Mouse (Mus musculus) midbrain, embryonic 12.5 days (tissue): ENCODE measurements around the gene Dnajc5g. TPM values are rescaled to one million over a fixed set of nuclear protein-coding genes. Genes with fewer than 3 reads are reported as not detected.

Experiments
- ATAC-seq: fragments of 200-750 bp; cut with Nextera tagmentation; 2 replicates; pipeline ENCODE4 v1.8.0; 2017; ENCODE audit warnings: low read depth, moderate TSS enrichment, moderate library complexity; ENCODE audit not compliant: low FRiP score
- H3K27ac ChIP-seq: fragments of 300-500 bp; sonication (generic); replicated peaks from 2 replicates; pipeline ENCODE4 v1.5.1; 2016; ENCODE audit warnings: mild to moderate bottlenecking
- H3K27me3 ChIP-seq: fragments of 300-500 bp; sonication (generic); 2 replicates; pipeline ENCODE4 v1.6.1; 2016; ENCODE audit warnings: mild to moderate bottlenecking
- H3K36me3 ChIP-seq: fragments of 300-500 bp; sonication (generic); 2 replicates; pipeline ENCODE4 v1.6.1; 2016
- H3K4me1 ChIP-seq: fragments of 300-500 bp; sonication (generic); 2 replicates; pipeline ENCODE4 v1.6.1; 2016
- H3K4me2 ChIP-seq: fragments of 300-500 bp; sonication (generic); replicated peaks from 2 replicates; pipeline ENCODE4 v1.6.1; 2016; ENCODE audit warnings: mild to moderate bottlenecking, moderate library complexity
- H3K4me3 ChIP-seq: fragments of 300-500 bp; sonication (generic); 2 replicates; pipeline ENCODE4 v1.5.1; 2016; ENCODE audit warnings: mild to moderate bottlenecking
- H3K9ac ChIP-seq: fragments of 300-500 bp; sonication (generic); replicated peaks from 2 replicates; pipeline ENCODE4 v1.6.1; 2016; ENCODE audit warnings: mild to moderate bottlenecking, moderate library complexity
- H3K9me3 ChIP-seq: fragments of 300-500 bp; sonication (generic); 2 replicates; pipeline ENCODE4 v1.6.1; 2016; ENCODE audit warnings: mild to moderate bottlenecking
- WGBS: fragments of 180-500 bp; shearing (Covaris S2); methylation state at CpG from one replicate; pipeline ENCODE4 v1.1.7; 2016; 5-methylcytosine and 5-hydroxymethylcytosine counted together
- polyA plus RNA-seq: library from polyadenylated mRNA; unstranded; fragments of >200 nt; fragmentation: Nextera tagmentation; extraction: Ambion mirVana; gene quantifications from 2 replicates; pipeline ENCODE4 v1.2.1, GENCODE M21; 2016

Dnajc5g gene
- polyA plus RNA-seq, 1 experiment from 2014 or later = not detected

DNA sequence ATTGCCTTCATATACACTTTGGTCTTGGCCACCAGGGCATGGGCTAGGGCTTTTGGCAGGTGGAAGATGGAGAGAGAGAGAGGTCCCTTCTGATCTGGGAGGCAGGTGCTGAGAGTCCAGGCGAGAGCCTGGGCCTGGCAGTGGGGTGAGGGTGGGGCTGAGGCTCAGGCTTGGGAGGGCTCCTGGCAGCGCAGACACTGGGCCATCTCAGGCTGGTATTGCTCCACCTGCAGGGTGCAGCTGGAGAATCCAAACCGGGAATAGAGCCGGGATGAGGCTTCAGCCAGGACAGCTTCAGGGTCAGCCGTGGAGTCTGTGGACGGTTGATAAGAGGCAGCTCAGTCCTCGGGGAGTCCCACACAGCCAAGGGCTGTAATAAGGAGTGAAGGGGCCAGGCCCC lies 19.5 kb upstream of the Dnajc5g start:
- Histone ChIP-seq H3K27me3 (peaks cover 51% of the 10 kb centered on the region), H3K9me3 (no peaks in the 10 kb centered on the region), H3K4me2 (no peak overlapping the region), H3K4me3 (no peak overlapping the region), H3K9ac (peak overlapping the region; percentile 20; the same call in 1 of the 2 replicates), H3K36me3 (no peaks in the 10 kb centered on the region), H3K27ac (peak overlapping the region; percentile 66), H3K4me1 (peaks cover 21% of the 10 kb centered on the region; the same call in 1 of the 2 replicates)
- ATAC-seq = no peak
- WGBS = 34% methylated on average over 7 of the region's 7 CpGs

DNA sequence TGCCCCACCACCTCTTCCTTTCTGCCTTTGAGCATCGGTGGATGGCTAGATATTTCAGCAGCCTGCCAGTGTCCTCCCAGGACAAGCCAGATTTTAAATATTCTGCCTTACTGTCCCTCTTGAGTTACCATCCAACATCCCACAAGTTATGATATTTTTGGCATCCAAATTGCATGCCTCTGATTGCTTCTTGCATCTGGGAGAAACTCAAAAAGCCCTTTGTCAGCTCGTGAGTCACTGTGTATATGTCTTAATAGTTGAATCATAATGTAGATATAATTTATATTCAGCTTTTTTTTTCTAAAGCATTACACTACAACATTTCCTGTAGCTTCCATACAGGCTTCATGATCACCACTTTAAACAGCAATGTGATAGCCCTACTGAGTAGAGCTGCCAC lies 19.0 kb upstream of the Dnajc5g start:
- Histone ChIP-seq H3K4me3 (no peak overlapping the region), H3K4me2 (no peak overlapping the region), H3K27ac (0 out of 2 replicates have a peak overlapping the region, but pooled peaks have one; percentile 66), H3K9me3 (no peaks in the 10 kb centered on the region), H3K36me3 (no peaks in the 10 kb centered on the region), H3K27me3 (peaks cover 57% of the 10 kb centered on the region), H3K4me1 (peaks cover 21% of the 10 kb centered on the region; the same call in 1 of the 2 replicates), H3K9ac (no peak overlapping the region)
- no peak for ATAC-seq
- 85% methylated on average over 2 of the region's 2 CpGs for WGBS

DNA sequence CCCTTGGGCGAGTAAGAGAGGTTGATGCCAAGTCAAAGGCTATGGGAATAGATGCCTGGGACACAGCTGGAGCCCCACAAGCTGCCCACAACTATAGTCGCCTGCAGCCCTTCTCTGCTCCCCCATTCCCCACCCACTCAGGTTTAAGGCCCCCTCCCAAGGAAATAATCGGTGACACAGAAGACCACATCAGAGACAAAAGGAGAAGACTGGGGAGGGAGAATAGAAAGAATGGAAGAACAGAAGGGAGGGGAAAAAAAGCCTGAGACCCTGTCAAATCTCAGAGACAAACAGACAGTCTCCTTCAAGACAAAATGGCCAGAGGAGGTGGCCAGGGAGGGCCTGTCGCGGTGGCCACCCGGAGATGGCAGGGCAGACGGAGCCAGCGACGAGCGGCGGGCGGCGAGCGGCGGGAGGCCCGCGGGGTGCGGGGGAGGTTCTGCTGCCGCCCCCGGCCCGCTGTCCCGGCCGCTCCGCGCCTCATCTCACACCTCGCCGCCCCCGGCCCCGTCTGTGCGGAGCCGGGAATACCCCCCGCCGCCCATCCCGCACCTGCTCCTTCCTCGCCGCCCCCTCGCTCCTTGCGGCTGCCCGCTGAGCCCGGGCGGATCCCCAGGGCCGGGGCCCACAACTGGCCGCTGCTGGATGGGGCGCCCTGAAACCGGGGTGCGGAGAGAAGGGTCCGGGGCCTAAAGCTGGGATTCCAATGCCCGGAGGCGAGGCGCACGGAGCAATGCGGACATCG lies 13.7 kb upstream of the Dnajc5g start:
- 0 out of 2 replicates have a peak, but pooled peaks have one; percentile 8 for ATAC-seq
- Histone ChIP-seq H3K36me3 (no peaks in the 10 kb centered on the region), H3K4me1 (peaks cover 36% of the 10 kb centered on the region), H3K4me3 (peak overlapping the region; percentile 53), H3K4me2 (peak overlapping the region; percentile 63), H3K9ac (peak overlapping the region; percentile 68), H3K27me3 (peaks cover 98% of the 10 kb centered on the region), H3K27ac (no peak overlapping the region), H3K9me3 (no peaks in the 10 kb centered on the region)
- WGBS = 2% methylated on average over 41 of the region's 53 CpGs

DNA sequence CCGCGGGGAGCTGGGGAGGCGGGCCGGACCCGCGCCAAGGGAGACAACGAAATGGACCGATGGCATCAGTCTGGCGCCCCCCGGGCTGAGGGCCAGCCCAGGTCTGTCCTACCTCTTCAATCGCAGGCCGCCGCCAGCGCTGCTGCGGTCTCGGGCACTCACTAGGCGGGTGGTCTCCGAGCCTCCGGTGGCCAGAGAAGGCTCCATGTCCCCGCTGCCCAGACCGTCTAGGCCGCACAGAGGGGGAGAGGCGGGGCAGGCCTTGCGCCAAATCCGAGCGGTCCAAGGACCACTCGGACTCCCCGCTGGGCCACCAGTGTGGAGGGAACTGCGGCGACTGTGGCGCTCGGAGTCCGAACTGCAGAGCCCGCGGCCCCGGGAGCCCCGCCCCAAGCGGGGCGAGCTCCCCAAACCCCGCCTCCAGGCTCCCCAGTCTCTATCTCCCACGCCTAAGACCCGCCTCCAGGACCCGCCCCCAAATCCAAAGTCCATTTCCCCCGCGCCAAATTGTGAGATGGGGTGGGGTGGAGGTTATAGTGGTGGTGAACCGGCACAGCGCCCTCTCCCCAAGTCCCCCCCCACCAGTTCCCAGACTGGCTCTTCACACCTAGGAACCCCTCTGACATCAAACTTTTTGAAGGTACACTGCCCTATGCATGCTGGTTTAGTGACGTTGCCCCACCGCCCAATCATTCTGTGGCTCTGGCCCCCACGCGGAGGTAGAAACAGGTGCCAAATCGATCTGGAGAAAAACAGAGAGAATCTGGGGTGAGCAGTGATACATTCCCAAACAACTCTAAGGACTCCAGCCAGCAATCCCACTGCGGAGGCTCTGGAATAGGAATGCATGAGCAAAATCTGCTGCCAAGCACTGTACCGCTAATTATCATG lies 12.7 kb upstream of the Dnajc5g start:
- Histone ChIP-seq H3K36me3 (no peaks in the 10 kb centered on the region), H3K9ac (peak overlapping the region; percentile 68), H3K4me3 (peak overlapping the region; percentile 53), H3K27me3 (peaks cover 99% of the 10 kb centered on the region), H3K4me2 (peak overlapping the region; percentile 63), H3K27ac (0 out of 2 replicates have a peak overlapping the region, but pooled peaks have one; percentile 10), H3K9me3 (no peaks in the 10 kb centered on the region), H3K4me1 (peaks cover 36% of the 10 kb centered on the region)
- WGBS = under 1% methylated on average over 51 of the region's 54 CpGs
- peak; percentile 62 for ATAC-seq

DNA sequence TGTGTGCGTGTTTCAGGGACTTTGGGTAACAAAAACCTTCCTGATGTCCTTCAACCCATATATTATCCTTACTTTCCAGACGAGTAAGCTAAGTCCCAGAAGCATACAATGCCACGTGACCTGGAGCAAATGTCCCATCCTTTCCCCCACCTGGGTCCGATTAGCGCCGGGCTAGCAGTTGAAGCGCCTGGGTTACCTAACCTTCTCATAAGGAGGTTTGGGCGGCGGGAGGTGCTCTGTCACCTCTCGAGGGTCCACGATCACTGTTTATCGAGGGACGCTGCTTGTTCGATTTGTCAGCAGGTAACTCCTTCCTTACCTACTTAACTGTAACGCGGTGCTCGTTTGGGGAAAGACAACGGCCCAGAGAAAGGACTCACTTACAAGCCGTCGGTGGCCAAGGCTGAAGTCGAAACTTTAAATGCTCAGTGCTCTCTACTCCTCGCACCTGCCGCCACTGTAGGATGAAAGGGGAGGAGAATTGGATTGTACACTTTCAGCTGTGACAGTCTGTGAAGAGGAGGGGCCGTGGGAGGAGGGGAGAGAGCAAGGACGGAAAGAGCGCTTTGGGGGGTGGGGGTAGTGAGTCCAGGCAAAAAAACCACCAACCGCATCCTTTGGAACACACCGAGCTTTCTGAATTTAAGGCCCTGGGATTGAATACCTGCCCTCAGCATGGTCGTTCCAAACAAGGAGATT lies 11.8 kb upstream of the Dnajc5g start:
- no peak for ATAC-seq
- 2% methylated on average over 29 of the region's 29 CpGs for WGBS
- peaks cover 36% of the 10 kb centered on the region for H3K4me1 ChIP-seq
- no peak overlapping the region for H3K27ac ChIP-seq
- H3K9me3 ChIP-seq = no peaks in the 10 kb centered on the region
- H3K27me3 ChIP-seq = peaks cover 98% of the 10 kb centered on the region
- peak overlapping the region; percentile 63 for H3K4me2 ChIP-seq
- H3K4me3 ChIP-seq = peak overlapping the region; percentile 53
- no peaks in the 10 kb centered on the region for H3K36me3 ChIP-seq
- no peak overlapping the region for H3K9ac ChIP-seq

DNA sequence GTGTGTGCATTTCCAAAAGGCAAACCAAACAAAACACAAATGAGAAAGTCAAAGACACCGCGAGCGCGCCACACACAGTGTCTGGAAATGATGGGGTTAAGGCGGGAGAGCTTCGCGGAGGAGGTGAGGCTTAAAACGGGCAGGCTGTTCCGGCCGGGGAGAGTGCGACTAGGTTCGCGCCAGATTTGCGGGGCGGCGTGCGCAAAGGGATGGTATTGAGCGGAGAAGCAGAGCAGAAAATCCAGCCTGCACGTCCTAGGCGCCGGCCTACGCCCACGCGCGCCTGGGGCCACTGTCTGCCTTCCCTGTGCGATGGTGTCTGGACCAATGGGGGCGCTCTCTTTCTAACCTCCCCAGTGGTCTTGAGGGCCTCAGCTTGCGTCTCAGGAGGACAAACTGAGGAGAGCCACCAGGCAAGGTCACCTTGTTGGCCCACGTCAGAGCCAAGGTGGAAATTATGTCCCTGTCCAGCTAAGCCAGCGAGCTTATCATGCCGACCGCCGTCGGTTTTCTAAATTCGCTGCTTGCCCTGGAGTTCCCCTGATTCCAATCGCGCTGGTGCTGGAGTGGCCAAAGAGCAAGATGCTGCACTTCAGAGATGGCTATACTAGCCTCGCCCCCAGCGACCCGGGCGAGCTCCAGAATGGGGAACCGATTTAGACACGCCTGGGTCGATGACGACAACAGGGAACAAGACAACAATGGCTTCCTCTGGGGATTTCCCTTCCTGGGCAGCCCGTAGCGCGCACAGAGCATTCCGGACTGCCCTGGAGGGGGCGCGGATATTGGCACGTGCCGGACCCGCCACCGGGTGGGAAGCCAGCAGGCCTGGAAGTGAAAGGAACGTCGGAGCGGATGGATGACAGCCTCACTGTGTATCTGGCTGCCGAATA lies 11.0 kb upstream of the Dnajc5g start:
- Histone ChIP-seq H3K4me3 (peak overlapping the region; percentile 53), H3K4me1 (peaks cover 36% of the 10 kb centered on the region), H3K36me3 (no peaks in the 10 kb centered on the region), H3K27me3 (peaks cover 97% of the 10 kb centered on the region), H3K4me2 (peak overlapping the region; percentile 63), H3K27ac (no peak overlapping the region), H3K9ac (no peak overlapping the region), H3K9me3 (no peaks in the 10 kb centered on the region)
- ATAC-seq = peak; percentile 45; the same call in 1 of the 2 replicates
- WGBS = under 1% methylated on average over 59 of the region's 59 CpGs

DNA sequence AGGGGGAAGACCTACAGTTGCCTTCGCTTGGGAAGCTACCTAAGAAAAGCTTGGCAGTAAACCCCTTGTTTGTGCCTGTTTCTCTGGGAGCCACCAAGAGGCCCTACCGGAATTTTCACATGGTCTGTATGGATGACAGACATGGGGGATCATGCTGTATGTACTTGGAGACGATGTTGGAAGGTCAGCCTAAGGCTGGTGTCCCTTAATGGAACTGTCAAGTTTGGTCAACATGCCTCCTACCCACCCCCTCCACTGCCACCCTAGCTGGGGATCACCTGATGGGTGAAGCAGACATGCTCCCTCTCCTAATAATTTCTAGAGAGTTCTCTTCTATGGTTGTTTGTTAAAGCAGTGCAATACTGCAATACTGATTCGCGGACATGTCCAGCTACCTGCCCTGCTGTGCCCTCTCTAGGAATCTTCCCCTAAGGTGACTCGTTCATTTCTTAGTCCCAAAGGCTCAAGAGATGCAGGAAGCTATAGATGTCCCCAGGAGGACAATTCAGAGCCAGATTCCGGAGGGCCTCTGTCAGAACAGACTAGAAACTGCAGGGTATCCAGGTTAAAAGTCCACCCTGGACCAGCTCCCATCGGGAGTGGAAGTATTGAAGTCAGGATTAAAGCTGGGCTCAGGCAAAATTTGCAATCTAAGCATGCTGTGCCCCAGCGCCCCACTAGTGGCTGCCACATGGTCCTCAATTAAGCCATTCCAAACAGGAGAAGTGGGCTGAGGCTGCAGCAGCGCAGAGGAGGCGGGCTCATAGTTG lies 10.2 kb upstream of the Dnajc5g start:
- Histone ChIP-seq H3K9ac (no peak overlapping the region), H3K27me3 (peaks cover 88% of the 10 kb centered on the region), H3K9me3 (no peaks in the 10 kb centered on the region), H3K4me1 (peaks cover 36% of the 10 kb centered on the region), H3K27ac (no peak overlapping the region), H3K4me3 (no peak overlapping the region; the same call in 1 of the 2 replicates), H3K4me2 (peak overlapping the region; percentile 63), H3K36me3 (no peaks in the 10 kb centered on the region)
- WGBS = 24% methylated on average over 11 of the region's 11 CpGs
- no peak for ATAC-seq

GRCm38 (mm10) chr5:31108000-31108490 lies 2.0 kb downstream of the Dnajc5g start, which contains the start of gene Slc30a3:
Slc30a3 (minus strand) TSS chr5:31108237.
- no peaks in the 10 kb centered on the region for H3K4me1 ChIP-seq
- no peaks in the 10 kb centered on the region for H3K9me3 ChIP-seq
- H3K36me3 ChIP-seq = no peaks in the 10 kb centered on the region
- H3K27me3 ChIP-seq = no peaks in the 10 kb centered on the region; the same call in 1 of the 2 replicates
- 90% methylated on average over 18 of the region's 18 CpGs for WGBS
- H3K9ac ChIP-seq = no peak within 1 kb of the TSS
- no peak within 1 kb of the TSS for H3K4me3 ChIP-seq
- ATAC-seq = no peak
- H3K27ac ChIP-seq = no peak within 1 kb of the TSS
- no peak within 1 kb of the TSS for H3K4me2 ChIP-seq

GRCm38 (mm10) chr5:31110781-31111180 lies 4.7 kb downstream of the Dnajc5g start:
- Histone ChIP-seq H3K27ac (no peak overlapping the region), H3K9me3 (no peaks in the 10 kb centered on the region), H3K4me3 (no peak overlapping the region), H3K4me1 (no peaks in the 10 kb centered on the region), H3K27me3 (no peaks in the 10 kb centered on the region), H3K9ac (no peak overlapping the region), H3K4me2 (no peak overlapping the region), H3K36me3 (no peaks in the 10 kb centered on the region)
- ATAC-seq = no peak
- WGBS = 40% methylated on average over 7 of the region's 7 CpGs

DNA sequence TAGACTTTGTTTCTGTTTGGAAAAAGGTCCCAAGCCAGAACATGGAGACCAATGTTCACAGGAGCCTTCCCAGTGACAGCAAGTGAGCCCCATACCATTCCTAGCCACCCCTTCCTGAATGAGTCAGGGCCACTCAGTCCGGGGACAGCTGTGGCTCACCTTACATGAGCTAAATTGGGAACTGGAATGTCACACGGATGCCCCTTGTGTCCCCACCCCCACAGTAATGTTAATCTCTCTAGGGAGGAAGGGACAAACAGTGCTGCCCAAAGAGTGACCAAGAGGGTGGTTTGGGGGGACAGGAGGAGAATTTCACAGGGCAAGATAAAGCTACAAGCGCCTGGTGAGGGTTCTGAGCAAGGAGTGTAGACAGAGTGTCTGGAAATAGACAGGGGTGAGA lies 10.3 kb downstream of the Dnajc5g start, which contains the start of gene Trim54:
Gene Trim54, plus strand, starts transcription at position 359 of the 400 bp plus-strand sequence.
- no peak for ATAC-seq
- H3K36me3 ChIP-seq = no peaks in the 10 kb centered on the region
- H3K27ac ChIP-seq = no peak within 1 kb of the TSS
- no peaks in the 10 kb centered on the region for H3K4me1 ChIP-seq
- no peak within 1 kb of the TSS for H3K9ac ChIP-seq
- H3K4me3 ChIP-seq = no peak within 1 kb of the TSS
- H3K4me2 ChIP-seq = no peak within 1 kb of the TSS
- no peaks in the 10 kb centered on the region for H3K9me3 ChIP-seq
- peaks cover 10% of the 10 kb centered on the region; the same call in 1 of the 2 replicates for H3K27me3 ChIP-seq
- WGBS = 56% methylated on average over 3 of the region's 3 CpGs
